Mouse (Mus musculus): ENCODE data around the gene Slain2.

Gene Slain2

GRCm38 (mm10) chr5:73014745-73015144 is 100.6 kb downstream of the Slain2 start:
- DNase-seq: no peak

GRCm38 (mm10) chr5:73023801-73024200 is 109.7 kb downstream of the Slain2 start:
- DNase-seq: no peak

Data from right cerebral cortex, postnatal 25 days (tissue).